Mouse (Mus musculus): Measurements from ENCODE around the gene Xiap.
"Not testable (repeated sequence)": the region's sequence is repeated elsewhere in the genome, so short reads cannot be mapped to it uniquely, and the experiment has no call there.

Xiap gene

GRCm38 (mm10) chrX:42059282-42060068 is at the start of gene Xiap:
Xiap (plus strand) TSS chrX:42059679.
- no peak for DNase-seq

- no peak for DNase-seq
Observed at GRCm38 (mm10) chrX:42012677-42013208, 46.7 kb upstream of the Xiap start.

GRCm38 (mm10) chrX:42013776-42014175 is 45.7 kb upstream of the Xiap start:
- no peak for DNase-seq

GRCm38 (mm10) chrX:42014502-42014901 is 45.0 kb upstream of the Xiap start:
- no peak for DNase-seq

- DNase-seq = no peak
Observed at GRCm38 (mm10) chrX:42018030-42018429, 41.4 kb upstream of the Xiap start.

GRCm38 (mm10) chrX:42019441-42019840 is 40.0 kb upstream of the Xiap start:
- DNase-seq = no peak

- not testable (repeated sequence) for DNase-seq
Observed at GRCm38 (mm10) chrX:42025802-42026440, 33.6 kb upstream of the Xiap start.

GRCm38 (mm10) chrX:42026981-42027380 is 32.5 kb upstream of the Xiap start:
- not testable (repeated sequence) for DNase-seq

- DNase-seq = peak; percentile 36 to 65
Observed at GRCm38 (mm10) chrX:42033111-42033693, 26.3 kb upstream of the Xiap start.

GRCm38 (mm10) chrX:42033911-42034310 is 25.6 kb upstream of the Xiap start:
- DNase-seq = no peak

- DNase-seq = no peak
Observed at GRCm38 (mm10) chrX:42039481-42039880, 20.0 kb upstream of the Xiap start.

GRCm38 (mm10) chrX:42044935-42045334 is 14.5 kb upstream of the Xiap start:
- no peak for DNase-seq

- DNase-seq = no peak
Observed at GRCm38 (mm10) chrX:42050652-42051643, 8.5 kb upstream of the Xiap start.

- DNase-seq = no peak
Observed at GRCm38 (mm10) chrX:42057012-42057411, 2.5 kb upstream of the Xiap start.

GRCm38 (mm10) chrX:42057873-42058272 is 1.6 kb upstream of the Xiap start:
- DNase-seq = no peak

GRCm38 (mm10) chrX:42063621-42064020 is 4.1 kb downstream of the Xiap start:
- DNase-seq = no peak

GRCm38 (mm10) chrX:42065086-42065485 is 5.6 kb downstream of the Xiap start:
- no peak for DNase-seq

GRCm38 (mm10) chrX:42066771-42067170 is 7.3 kb downstream of the Xiap start:
- no peak for DNase-seq

GRCm38 (mm10) chrX:42067791-42068200 is 8.3 kb downstream of the Xiap start:
- DNase-seq = peak; percentile 70 to 72

- DNase-seq = peak; percentile 50 to 54
Observed at GRCm38 (mm10) chrX:42068201-42068874, 8.9 kb downstream of the Xiap start.

GRCm38 (mm10) chrX:42068875-42069257 is 9.4 kb downstream of the Xiap start:
- no peak for DNase-seq

- DNase-seq = no peak
Observed at GRCm38 (mm10) chrX:42087731-42088130, 28.3 kb downstream of the Xiap start.
